Mouse (Mus musculus): ENCODE measurements around the gene Lin28a.

Gene Lin28a

DNA sequence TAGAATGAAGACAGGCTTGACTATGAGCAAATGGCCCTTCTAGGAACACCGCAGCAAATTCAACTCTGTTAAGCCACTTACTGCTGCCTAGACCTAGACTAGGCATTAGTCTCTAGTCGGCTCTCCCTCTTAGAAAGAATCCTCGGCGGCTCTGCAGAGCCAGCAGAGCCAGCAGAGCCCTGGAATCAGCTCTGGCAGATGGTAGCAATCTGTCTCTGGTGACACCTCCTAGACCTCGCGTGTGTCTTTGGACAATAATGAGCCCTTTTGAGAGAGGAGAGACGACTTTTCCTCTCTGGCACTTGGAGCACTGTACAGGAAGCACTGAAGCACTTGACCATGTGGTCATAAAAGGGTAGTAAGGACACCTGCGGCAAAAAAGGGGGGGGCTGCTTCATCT lies 46.9 kb downstream of the Lin28a start:
- DNase-seq, result no peak

DNA sequence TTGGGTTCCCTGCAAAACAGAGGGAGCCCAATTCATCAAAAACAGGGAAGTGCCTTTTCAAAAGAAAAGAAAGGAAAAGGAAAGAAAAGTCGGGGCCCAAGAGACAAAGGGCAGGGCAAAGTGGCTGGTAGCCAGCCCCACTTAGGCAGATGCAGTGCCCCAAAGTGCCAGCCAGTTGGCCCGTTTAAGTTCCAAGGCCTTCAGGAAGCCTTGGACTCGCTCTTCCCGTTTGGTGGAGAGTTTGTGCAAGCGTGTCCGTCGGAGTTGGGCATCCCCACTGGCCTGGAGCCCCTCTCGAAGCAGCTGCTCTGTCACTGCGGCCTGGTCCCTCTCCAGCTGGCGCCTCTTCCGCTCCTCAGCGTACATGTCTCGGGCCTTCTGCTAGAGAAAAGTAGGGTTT lies 47.8 kb downstream of the Lin28a start:
- DNase-seq, result no peak

DNA sequence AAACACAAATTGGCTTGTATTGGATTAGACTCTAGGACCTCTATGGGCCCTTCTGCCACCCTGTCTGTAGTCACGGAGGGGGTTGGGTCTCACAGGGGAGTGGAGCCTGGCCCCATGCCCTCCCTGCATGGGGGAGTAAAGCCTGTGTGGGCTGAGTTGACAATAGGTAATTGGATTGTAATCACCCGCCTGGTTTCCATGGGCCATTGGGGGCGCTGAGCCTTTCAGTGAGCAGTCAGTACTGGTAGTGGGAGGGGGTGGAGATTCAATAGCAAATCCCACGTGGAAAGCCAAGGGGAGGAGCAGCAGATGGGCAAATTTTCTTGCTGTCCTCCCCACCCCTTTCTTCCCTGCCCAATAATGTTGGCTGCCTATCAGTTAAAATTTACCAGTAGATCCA lies 48.4 kb downstream of the Lin28a start:
- no peak for DNase-seq

DNA sequence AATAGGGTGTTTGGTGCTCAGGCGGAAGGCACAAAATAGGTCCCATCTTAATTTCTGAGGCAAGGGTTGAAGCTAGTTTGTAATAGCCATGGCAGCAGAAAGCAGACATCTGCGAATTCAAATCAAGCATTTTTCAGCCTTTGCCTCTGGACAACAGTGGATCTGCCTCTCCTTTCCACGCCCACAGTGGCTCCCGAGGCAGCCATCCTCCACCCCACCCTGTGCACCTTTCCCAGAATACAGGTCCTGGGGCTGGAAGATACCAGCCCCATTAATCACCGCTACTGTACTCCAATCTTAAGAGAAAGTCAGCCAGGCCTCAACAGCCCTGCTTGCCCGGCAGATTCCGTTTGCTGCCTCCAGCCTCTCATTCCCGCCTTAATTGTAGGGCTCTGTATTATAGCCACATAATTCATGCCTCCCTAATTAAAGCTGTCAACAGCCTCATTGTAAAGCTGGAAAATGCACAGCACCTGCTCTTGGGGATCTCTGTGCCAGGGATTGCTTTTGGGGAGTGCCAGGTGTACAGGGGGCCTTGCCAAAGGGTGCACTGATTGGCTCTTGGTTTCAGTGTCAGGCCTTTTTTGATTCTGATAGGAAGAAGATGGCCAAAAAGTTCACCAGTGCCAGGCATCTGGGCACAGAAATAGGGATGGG lies 49.4 kb downstream of the Lin28a start:
- no peak for DNase-seq

DNA sequence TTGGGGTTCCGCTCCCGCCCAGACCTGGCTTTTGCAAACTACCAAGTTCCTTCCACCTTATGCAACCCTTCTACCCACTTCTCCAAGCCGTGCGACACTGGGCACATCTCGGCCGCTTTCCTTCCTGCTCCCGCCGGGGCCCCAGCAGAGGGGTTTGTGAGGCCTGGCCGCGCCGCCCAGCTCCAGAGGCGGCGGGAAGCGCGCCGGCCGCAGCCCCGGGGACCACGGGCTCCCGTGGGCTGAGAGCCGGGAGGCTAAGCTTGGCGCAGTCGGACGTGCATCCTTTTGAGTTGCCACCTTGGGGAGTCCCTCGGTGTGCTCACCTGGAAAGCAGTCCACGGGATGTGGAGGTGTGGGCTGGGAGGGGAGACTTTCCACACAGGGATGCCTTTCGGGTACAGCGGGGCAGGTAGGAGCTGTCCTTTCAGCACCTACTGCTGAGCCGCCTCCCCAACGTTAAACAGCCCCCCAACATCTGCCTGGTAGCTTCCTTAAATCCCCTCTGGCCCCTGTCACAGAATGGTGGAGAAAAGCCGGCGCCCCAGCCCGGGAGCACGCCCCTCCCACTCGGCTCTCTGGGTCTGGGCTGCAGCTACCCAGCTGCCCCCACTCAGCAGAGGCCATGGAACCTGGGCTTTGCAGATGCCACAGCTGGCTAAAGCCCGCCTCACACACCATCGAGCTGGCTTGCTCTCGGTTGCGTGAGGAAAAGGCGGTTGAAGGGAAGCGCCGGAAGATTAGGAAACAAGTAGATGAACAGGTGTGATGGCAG lies 50.3 kb downstream of the Lin28a start, which contains the start of gene Hmgn2:
Gene Hmgn2 (minus strand): TSS at position 501 of the 772 bp plus-strand sequence.
- DNase-seq, result peak; percentile 69

DNA sequence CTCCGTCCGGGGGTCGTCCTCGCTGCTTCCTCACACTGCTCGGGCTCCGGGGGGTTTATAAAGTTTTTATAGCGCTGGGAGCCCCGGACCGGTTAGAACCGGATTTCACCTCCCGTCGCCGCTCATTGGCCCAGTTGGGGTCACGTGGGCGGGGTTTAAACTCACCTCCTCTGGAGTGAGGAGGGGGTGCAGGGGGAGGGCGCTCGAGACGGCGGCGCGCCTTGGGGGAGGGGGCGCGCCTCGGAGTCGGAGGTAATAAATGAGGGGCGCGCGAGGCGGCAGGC lies 50.8 kb downstream of the Lin28a start:
- peak; percentile 97 for DNase-seq

DNA sequence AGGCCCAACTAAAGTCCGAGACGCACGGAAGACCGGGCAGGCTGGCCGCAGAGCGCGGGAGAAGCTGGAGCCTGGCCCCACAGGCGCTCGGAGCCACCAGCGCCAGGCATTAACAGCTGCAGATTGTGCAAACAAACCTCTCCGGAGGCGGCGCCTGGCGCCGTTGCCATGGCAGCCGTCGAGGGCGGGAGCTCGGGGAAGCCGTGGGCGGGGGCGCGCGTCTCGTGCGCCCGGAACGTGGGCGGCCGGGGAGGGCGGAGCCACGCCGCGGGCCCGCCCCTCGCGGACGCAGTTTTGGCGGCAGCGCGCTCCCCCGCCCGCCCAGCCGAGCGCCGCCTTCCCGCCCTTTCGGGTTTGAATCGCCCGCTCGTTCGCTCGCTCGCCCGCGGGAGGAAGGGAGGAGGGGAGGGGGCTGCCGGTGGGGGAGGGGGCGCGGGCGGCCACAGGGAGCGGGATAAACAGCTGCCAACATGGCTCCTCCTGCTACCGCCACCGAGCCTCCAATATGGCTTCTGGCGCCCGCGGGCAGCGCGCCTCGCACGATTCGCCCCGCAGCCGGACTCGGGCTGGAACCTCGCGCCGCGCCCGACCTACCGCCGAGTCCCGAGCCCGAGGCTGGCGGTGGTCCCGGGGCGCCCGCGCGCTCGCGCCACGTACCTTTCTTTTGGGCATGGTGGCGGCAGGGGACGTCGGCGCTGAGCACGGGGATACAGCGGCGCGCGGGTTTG lies 51.3 kb downstream of the Lin28a start:
- DNase-seq, result peak; percentile 99

DNA sequence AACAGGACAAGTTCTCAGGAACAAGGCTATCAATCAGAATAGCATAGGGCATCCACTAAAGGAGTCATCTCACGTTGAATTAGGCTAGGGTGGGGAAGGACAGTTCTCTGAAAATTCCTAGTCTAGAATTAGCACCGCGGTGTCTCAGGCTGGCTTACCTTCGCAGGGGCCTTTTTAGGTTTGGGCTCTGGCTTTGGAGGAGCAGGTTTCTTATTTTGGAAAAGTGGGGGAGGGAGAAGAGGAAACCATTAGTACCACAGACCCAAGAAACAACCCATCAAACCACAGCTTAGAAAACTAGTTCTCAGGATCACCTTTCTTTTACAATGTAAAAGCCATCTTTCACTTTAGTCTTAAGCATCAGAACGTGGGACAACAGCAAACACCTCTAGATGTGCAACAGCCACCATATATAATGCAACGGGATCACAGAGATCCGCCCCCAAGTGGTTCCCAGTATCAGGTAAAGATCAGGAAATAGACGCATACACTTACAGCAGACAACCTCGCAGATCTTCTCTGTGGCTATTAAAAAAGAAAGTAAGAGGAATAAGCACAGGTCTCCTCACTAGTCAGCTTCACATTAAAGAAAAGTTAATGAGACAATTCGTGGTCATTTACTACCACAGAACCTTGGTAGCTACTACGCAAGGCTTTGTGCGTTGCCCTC lies 52.2 kb downstream of the Lin28a start:
- DNase-seq, result no peak

DNA sequence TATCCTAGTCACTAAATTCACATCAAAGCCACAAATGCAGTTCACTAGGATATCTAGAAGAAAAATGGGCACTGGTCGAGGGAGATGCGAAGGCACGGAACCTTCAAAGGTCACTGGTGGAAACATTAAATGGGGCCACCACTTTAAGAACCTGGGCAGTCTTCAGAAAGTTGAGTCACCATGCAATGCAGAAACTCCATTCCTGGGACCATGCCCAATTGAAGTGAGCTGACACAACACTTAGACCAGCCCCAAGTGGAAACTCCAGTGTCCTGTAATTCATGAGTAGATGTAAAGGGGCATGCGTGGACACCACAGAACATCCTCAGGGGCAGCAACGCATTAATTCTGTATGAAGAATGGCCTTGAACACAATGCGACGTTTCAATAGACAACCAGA lies 56.1 kb downstream of the Lin28a start:
- DNase-seq, result no peak

DNA sequence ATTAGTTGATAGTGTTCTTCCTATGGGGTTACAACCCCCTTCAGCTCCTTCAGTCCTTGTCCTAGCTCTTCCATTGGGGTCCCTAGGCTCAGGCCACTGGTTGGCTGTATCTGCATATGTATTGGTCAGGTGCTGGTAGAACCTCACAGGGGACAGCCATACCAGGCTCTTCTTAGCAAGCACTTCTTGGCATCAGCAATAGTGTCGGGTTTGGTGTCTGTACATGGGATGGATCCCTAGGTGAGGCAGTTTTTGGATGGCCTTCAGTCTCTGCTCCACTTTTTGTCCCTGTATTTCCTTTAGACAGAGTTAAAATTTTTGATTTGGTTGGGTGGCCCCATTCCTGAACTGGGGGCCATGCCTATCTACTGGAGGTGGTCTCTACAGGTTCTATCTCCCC lies 59.8 kb downstream of the Lin28a start:
- no peak for DNase-seq

DNA sequence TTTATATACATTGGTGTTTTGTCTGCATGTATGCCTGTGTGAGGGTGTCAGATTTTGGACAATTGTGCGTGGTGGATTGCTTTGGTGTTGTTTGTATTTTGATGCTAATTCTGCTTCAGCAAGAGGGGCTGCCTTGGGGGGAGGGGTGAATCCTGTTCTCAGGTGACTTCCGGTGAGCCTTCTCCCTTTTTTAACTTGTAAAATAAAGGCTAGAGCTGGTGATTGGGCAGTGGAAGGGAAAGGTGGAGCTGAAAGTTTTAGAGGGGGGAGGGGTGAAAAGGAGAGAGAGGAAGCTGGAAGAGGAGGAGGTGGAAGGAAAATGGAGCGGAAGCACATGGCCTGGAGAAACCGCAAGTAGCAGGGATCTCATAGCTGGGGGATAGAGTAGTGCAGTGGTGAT lies 62.3 kb downstream of the Lin28a start:
- no peak for DNase-seq

Measured in kidney, postnatal 10 days (tissue).